Mouse (Mus musculus) gastrocnemius, postnatal 4 days (tissue): ENCODE measurements around the gene Casp1. TPM values are rescaled to one million over a fixed set of nuclear protein-coding genes. Genes with fewer than 3 reads are reported as not detected.

Source experiments
- total RNA-seq, 2 experiments: library from RNA; stranded (reverse); gene quantifications; 2 replicates each; pipeline ENCODE4 v1.2.3; 2021

Gene Casp1
- total RNA-seq, 2 experiments from 2014 or later: 1.1 TPM

Other genes with a start within 250 kb of the Casp1 start
- 1 to 10 TPM; 2.7 to 3.0 TPM for gene Casp4, start 10.3 kb downstream of the Casp1 start, total RNA-seq
- gene Casp12, start 46.9 kb downstream of the Casp1 start, total RNA-seq: 10 to 100 TPM; 10.5 to 14.7 TPM